Mouse (Mus musculus): Measurements from ENCODE around the gene Gldc.

- TF ChIP-seq CTCF (IDR thresholded peaks at IDR 0.05; ENCODE audit: borderline replicate concordance, insufficient read depth, low read length) (no peak), POLR2A (IDR thresholded peaks at IDR 0.05; ENCODE audit: low read depth, low read length) (no peak)
Measured at GRCm38 (mm10) chr19:30102620-30103019, 72.6 kb downstream of the Gldc start.
